Mouse (Mus musculus) urinary bladder, postnatal 10 days (tissue): ENCODE data around the gene Pfpl.

Experiments
- DNase-seq: peaks from one replicate; pipeline ENCODE4 v3.0.0; 2022; ENCODE audit warnings: low spot score

The Pfpl gene

GRCm38 (mm10) chr19:12427605-12428004 is at the start of gene Pfpl:
Pfpl (plus strand) TSS chr19:12427905.
- no peak for DNase-seq

GRCm38 (mm10) chr19:12386979-12387378 is 40.7 kb upstream of the Pfpl start, which contains the start of gene Olfr1440:
Olfr1440 (plus strand) TSS chr19:12387279.
- DNase-seq: no peak

- no peak for DNase-seq
These were observed 14.0 kb upstream of the Pfpl start for GRCm38 (mm10) chr19:12413737-12414136.

GRCm38 (mm10) chr19:12417361-12417760 is 10.3 kb upstream of the Pfpl start, which contains the start of gene Olfr1441:
Olfr1441 (plus strand) TSS chr19:12417433.
- no peak for DNase-seq

GRCm38 (mm10) chr19:12418312-12418711 is 9.4 kb upstream of the Pfpl start:
- DNase-seq: no peak

- DNase-seq: no peak
These were observed 7.2 kb upstream of the Pfpl start for GRCm38 (mm10) chr19:12420555-12420954.

GRCm38 (mm10) chr19:12421680-12422079 is 6.0 kb upstream of the Pfpl start:
- DNase-seq: no peak

- DNase-seq: no peak
These were observed 604 bp upstream of the Pfpl start for GRCm38 (mm10) chr19:12427101-12427500.

GRCm38 (mm10) chr19:12433033-12433432 is 5.3 kb downstream of the Pfpl start:
- no peak for DNase-seq

GRCm38 (mm10) chr19:12435011-12435416 is 7.3 kb downstream of the Pfpl start:
- DNase-seq: no peak

GRCm38 (mm10) chr19:12435750-12436524 is 8.2 kb downstream of the Pfpl start:
- no peak for DNase-seq

- DNase-seq: no peak
These were observed 11.9 kb downstream of the Pfpl start for GRCm38 (mm10) chr19:12439581-12439980.

- DNase-seq: no peak
These were observed 12.5 kb downstream of the Pfpl start for GRCm38 (mm10) chr19:12440103-12440725.

GRCm38 (mm10) chr19:12442560-12442959 is 14.9 kb downstream of the Pfpl start:
- no peak for DNase-seq

- no peak for DNase-seq
These were observed 17.3 kb downstream of the Pfpl start for GRCm38 (mm10) chr19:12445014-12445413.

GRCm38 (mm10) chr19:12457401-12458066 is 29.8 kb downstream of the Pfpl start:
- DNase-seq: no peak

GRCm38 (mm10) chr19:12459516-12459915 is 31.8 kb downstream of the Pfpl start:
- DNase-seq: no peak

GRCm38 (mm10) chr19:12460282-12461249 is 32.9 kb downstream of the Pfpl start, which contains the start of gene Mpeg1:
Mpeg1 (plus strand) TSS chr19:12460779.
- no peak for DNase-seq

GRCm38 (mm10) chr19:12462851-12463721 is 35.4 kb downstream of the Pfpl start:
- no peak for DNase-seq

GRCm38 (mm10) chr19:12463722-12464035 is 36.0 kb downstream of the Pfpl start:
- no peak for DNase-seq

GRCm38 (mm10) chr19:12464127-12464526 is 36.4 kb downstream of the Pfpl start:
- no peak for DNase-seq
